Mouse (Mus musculus): Measurements from ENCODE around the gene Kdsr. TPM values are rescaled to one million over a fixed set of nuclear protein-coding genes. Genes with fewer than 3 reads are reported as not detected.

The Kdsr gene
- total and polyA plus RNA-seq, 3 experiments = 3.3 to 6.3 (median 4.7) TPM

DNA sequence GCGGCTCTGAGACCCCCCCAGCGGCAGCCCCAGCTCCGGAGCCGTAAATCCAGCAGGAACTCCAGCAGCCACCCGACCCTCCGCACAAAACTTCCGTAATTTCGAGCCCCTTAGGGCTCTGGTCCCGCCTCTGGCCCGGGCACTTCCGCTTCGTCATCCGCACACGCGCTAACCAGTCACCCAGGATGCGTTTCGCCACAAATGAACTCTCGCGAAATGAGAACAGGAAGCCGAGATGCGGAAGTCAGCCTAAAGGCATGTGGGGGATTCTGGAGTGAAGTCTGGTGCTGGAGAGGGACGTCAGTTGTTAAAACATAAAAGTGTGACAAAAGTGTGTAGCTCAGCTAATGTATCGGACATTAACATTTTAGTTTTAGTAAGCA, 37.0 kb upstream of the Kdsr start, which contains the start of gene Vps4b:
TSS of gene Vps4b (minus strand) at position 187 of the 383 bp plus-strand sequence.
- TF ChIP-seq MXI1 (IDR thresholded peaks at IDR 0.05; ENCODE audit: low read depth, low read length) (peak; percentile 99), RCOR1 (conservative IDR thresholded peaks at IDR 0.05; ENCODE audit: low read depth, low read length) (no peak), MAFK (IDR thresholded peaks at IDR 0.05; ENCODE audit: insufficient replicate concordance, low read length) (no peak), SIN3A (IDR thresholded peaks at IDR 0.05; ENCODE audit: low read length) (peak; percentile 96), JUN (IDR thresholded peaks at IDR 0.05; ENCODE audit: insufficient read depth, low read depth, low read length) (no peak), ETS1 (conservative IDR thresholded peaks at IDR 0.05; ENCODE audit: low read depth, low read length) (0 out of 2 replicates have a peak, but pooled peaks have one; percentile 26), USF2 (conservative IDR thresholded peaks at IDR 0.05; ENCODE audit: low read depth, low read length) (no peak), TCF12 (IDR thresholded peaks at IDR 0.05; ENCODE audit: low read depth, low read length) (peak; percentile 93), ZC3H11A (IDR thresholded peaks at IDR 0.05; ENCODE audit: low read depth, low read length) (no peak), HCFC1 (IDR thresholded peaks at IDR 0.05; ENCODE audit: low read depth, low read length) (peak; percentile 93), POLR2AphosphoS2 (IDR thresholded peaks at IDR 0.05; ENCODE audit: low read depth, low read length) (peak; percentile 96), NRF1 (IDR thresholded peaks at IDR 0.05; ENCODE audit: low read depth, low read length) (peak; percentile 72), MAZ (IDR thresholded peaks at IDR 0.05; ENCODE audit: low read depth, low read length) (no peak), RAD21 (IDR thresholded peaks at IDR 0.05; ENCODE audit: low read depth, low read length) (no peak), JUND (conservative IDR thresholded peaks at IDR 0.05; ENCODE audit: low read depth, low read length) (peak; percentile 64), UBTF (IDR thresholded peaks at IDR 0.05; ENCODE audit: low read depth, low read length) (no peak), KAT2A (IDR thresholded peaks at IDR 0.05; ENCODE audit: insufficient replicate concordance, low read length) (peak; percentile 90), MYC (IDR thresholded peaks at IDR 0.05; ENCODE audit: low read depth, low read length) (peak; percentile 98), CHD1 (IDR thresholded peaks at IDR 0.05; ENCODE audit: low read depth, low read length) (no peak; the same call in 1 of the 2 replicates), NELFE (IDR thresholded peaks at IDR 0.05; ENCODE audit: low read depth, low read length) (peak; percentile 96), BHLHE40 (IDR thresholded peaks at IDR 0.05; ENCODE audit: low read depth, low read length) (peak; percentile 72), CHD2 (IDR thresholded peaks at IDR 0.05; ENCODE audit: low read length) (peak; percentile 99), MAX (IDR thresholded peaks at IDR 0.05; ENCODE audit: low read length) (peak; percentile 91), TBP (conservative IDR thresholded peaks at IDR 0.05; ENCODE audit: low read depth, low read length) (peak; percentile 97), E2F4 (IDR thresholded peaks at IDR 0.05; ENCODE audit: insufficient replicate concordance, low read depth, low read length) (no peak; the same call in 1 of the 2 replicates), MEF2A (IDR thresholded peaks at IDR 0.05; ENCODE audit: borderline replicate concordance, low read depth, low read length) (no peak), PAX5 (IDR thresholded peaks at IDR 0.05; ENCODE audit: low read length) (no peak), POLR2A (IDR thresholded peaks at IDR 0.05; ENCODE audit: low read depth, low read length) (peak; percentile 93), EP300 (IDR thresholded peaks at IDR 0.05; ENCODE audit: low read length) (no peak), ZKSCAN1 (IDR thresholded peaks at IDR 0.05; ENCODE audit: borderline replicate concordance, low read depth, low read length) (no peak), ZMIZ1 (IDR thresholded peaks at IDR 0.05; ENCODE audit: low read depth, low read length) (no peak), ELF1 (IDR thresholded peaks at IDR 0.05; ENCODE audit: low read depth, low read length) (peak; percentile 99), IRF4 (IDR thresholded peaks at IDR 0.05; ENCODE audit: low read depth, low read length) (peak; percentile 57)
- 0 out of 2 replicates have a peak within 1 kb of the TSS, but pooled peaks have one; percentile 7 for H3K27ac ChIP-seq (ENCODE audit: insufficient read depth, low read depth)
- H3K27me3 ChIP-seq (replicated peaks) = no peaks in the 10 kb centered on the region
- dilution Hi-C loops (cut with MboI; ENCODE audit: extremely low pct_ligation_motif_present, extremely low pct_unique_long_range_greater_than_20kb, low sequenced_read_pairs) = no loop called here
- H3K79me2 ChIP-seq (replicated peaks; ENCODE audit: control insufficient read depth, extremely low read depth, insufficient read depth, poor library complexity, severe bottlenecking) = peaks cover 42% of the 10 kb centered on the region
- peak within 1 kb of the TSS; percentile 88 for H3K9ac ChIP-seq (ENCODE audit: insufficient read depth, low read depth)
- peaks cover 3 to 14% of the 10 kb centered on the region in 2 experiments for H3K36me3 ChIP-seq (replicated peaks in 1 of 2; ENCODE audit: control insufficient read depth in 1 of 2, insufficient read depth in 1 of 2, low read length in 1 of 2)
- H3K4me3 ChIP-seq (replicated peaks in 1 of 3; ENCODE audit: low read depth in 2 of 3, low read length in 2 of 3, poor library complexity in 1 of 3) = peak within 1 kb of the TSS; percentile 73 to 96 (median 90)
- peak within 1 kb of the TSS; percentile 84 for H3K4me2 ChIP-seq (ENCODE audit: insufficient read depth, low read depth, poor library complexity, severe bottlenecking)
- in situ Hi-C loops (cut with MboI; ENCODE audit: low pct_ligation_motif_present, low pct_unique_long_range_greater_than_20kb, low sequenced_read_pairs) = no loop called here
- peaks cover 4 to 35% of the 10 kb centered on the region in 2 experiments for H3K4me1 ChIP-seq (ENCODE audit: control insufficient read depth in 1 of 2, insufficient read depth in 2 of 2)
- DNase-seq (ENCODE audit: extremely low read depth) = peak; percentile 98
- H3K9me3 ChIP-seq (replicated peaks; ENCODE audit: low read length) = no peaks in the 10 kb centered on the region

Data from CH12.LX (cell line).